Mouse (Mus musculus) CD4-positive, CD25-positive, alpha-beta regulatory T cell (primary cell): ENCODE measurements around the gene Scn1b. TPM values are rescaled to one million over a fixed set of nuclear protein-coding genes. Genes with fewer than 3 reads are reported as not detected.

Source experiments
- polyA plus RNA-seq: library from polyadenylated mRNA; unstranded; fragments of 100-300 nt; shearing (Covaris generic); gene quantifications from one replicate; pipeline ENCODE4 v1.2.1, GENCODE M21; 2017

The Scn1b gene
- 0.68 TPM for polyA plus RNA-seq

GRCm38 (mm10) chr7:31126851-31127724, at the start of gene Scn1b:
TSS of gene Scn1b (minus strand) at chr7:31127003.

GRCm38 (mm10) chr7:31155296-31156033, 28.7 kb upstream of the Scn1b start, which contains the start of gene Gramd1a:
TSS of gene Gramd1a (minus strand) at chr7:31155896.

GRCm38 (mm10) chr7:31115182-31115581, 11.6 kb downstream of the Scn1b start, which contains the start of gene Hpn:
TSS of gene Hpn (minus strand) at chr7:31115290.

GRCm38 (mm10) chr7:31076492-31076891, 50.3 kb downstream of the Scn1b start, which contains the start of gene Fxyd3:
TSS of gene Fxyd3 (minus strand) at chr7:31076704.

Other genes starting within 250 kb of the Scn1b start
- 4.2 TPM for gene Cd22, start 246.7 kb downstream of the Scn1b start, polyA plus RNA-seq
- 0.12 TPM for gene Mag, start 212.1 kb downstream of the Scn1b start, polyA plus RNA-seq
- gene Hamp2, start 202.3 kb downstream of the Scn1b start, polyA plus RNA-seq = not detected
- gene Hamp, start 183.0 kb downstream of the Scn1b start, polyA plus RNA-seq = not detected
- 11.1 TPM for gene Usf2, start 170.2 kb downstream of the Scn1b start, polyA plus RNA-seq
- gene Lsr, start 153.5 kb downstream of the Scn1b start, polyA plus RNA-seq = 4.6 TPM
- gene Fam187b, start 153.2 kb downstream of the Scn1b start, polyA plus RNA-seq = 0.59 TPM
- gene Fxyd5, start 84.5 kb downstream of the Scn1b start, polyA plus RNA-seq = 1,672 TPM
- 0.49 TPM for gene Fxyd7, start 75.5 kb downstream of the Scn1b start, polyA plus RNA-seq
- gene Fxyd1, start 69.8 kb downstream of the Scn1b start, polyA plus RNA-seq = not detected
- gene Lgi4, start 67.7 kb downstream of the Scn1b start, polyA plus RNA-seq = not detected
- gene Fxyd3, start 50.3 kb downstream of the Scn1b start, polyA plus RNA-seq = not detected
- gene Hpn, start 11.7 kb downstream of the Scn1b start, polyA plus RNA-seq = 5.9 TPM
- 360 TPM for gene Gramd1a, start 28.9 kb upstream of the Scn1b start, polyA plus RNA-seq
- not detected for gene Scgb2b2, start 163.5 kb upstream of the Scn1b start, polyA plus RNA-seq
- gene Scgb1b2, start 164.8 kb upstream of the Scn1b start, polyA plus RNA-seq = not detected
- gene Scgb2b3, start 235.1 kb upstream of the Scn1b start, polyA plus RNA-seq = not detected
- gene Scgb1b3, start 248.6 kb upstream of the Scn1b start, polyA plus RNA-seq = not detected